Mouse (Mus musculus) midbrain, embryonic 16.5 days (tissue): ENCODE measurements at regions not wholly inside any gene's neighbourhood (a gene's known extent, or its start where the extent isn't known, plus 50 kb on each side); places are given as distances from the start of the nearest gene placed in this dataset.

Source experiments
- ATAC-seq: fragments of 200-750 bp; cut with Nextera tagmentation; 2 replicates; pipeline ENCODE4 v1.8.0; 2017; ENCODE audit warnings: moderate TSS enrichment
- H3K27ac ChIP-seq: fragments of 300-500 bp; sonication (generic); 2 replicates; pipeline ENCODE4 v1.5.1; 2014; ENCODE audit warnings: mild to moderate bottlenecking, low read length, mixed read lengths
- H3K27me3 ChIP-seq: fragments of 300-500 bp; sonication (generic); 2 replicates; pipeline ENCODE4 v1.6.1; 2014; ENCODE audit warnings: low read depth, low read length, mixed read lengths; ENCODE audit not compliant: control insufficient read depth, insufficient read depth
- H3K36me3 ChIP-seq: fragments of 300-500 bp; sonication (generic); 2 replicates; pipeline ENCODE4 v1.6.1; 2014; ENCODE audit warnings: mild to moderate bottlenecking, low read length, moderate library complexity, mixed read lengths; ENCODE audit not compliant: control insufficient read depth, insufficient read depth
- H3K4me1 ChIP-seq: fragments of 300-500 bp; sonication (generic); 2 replicates; pipeline ENCODE4 v1.6.1; 2014; ENCODE audit warnings: mild to moderate bottlenecking, low read length, mixed read lengths; ENCODE audit not compliant: control insufficient read depth, insufficient read depth
- H3K4me2 ChIP-seq: fragments of 300-500 bp; sonication (generic); 2 replicates; pipeline ENCODE4 v1.6.1; 2014; ENCODE audit warnings: mild to moderate bottlenecking, low read length, mixed read lengths
- H3K4me3 ChIP-seq: fragments of 300-500 bp; sonication (generic); 2 replicates; pipeline ENCODE4 v1.5.1; 2014; ENCODE audit warnings: low read depth, mild to moderate bottlenecking, low read length, moderate library complexity, mixed read lengths
- H3K9ac ChIP-seq: fragments of 300-500 bp; sonication (generic); 2 replicates; pipeline ENCODE4 v1.6.1; 2014; ENCODE audit warnings: low read depth, low read length, mixed read lengths
- H3K9me3 ChIP-seq: fragments of 300-500 bp; sonication (generic); replicated peaks from 2 replicates; pipeline ENCODE4 v1.6.1; 2014; ENCODE audit warnings: mild to moderate bottlenecking, low read length, mixed read lengths; ENCODE audit not compliant: control insufficient read depth, poor library complexity, severe bottlenecking
- WGBS: fragments of 180-500 bp; shearing (Covaris S2); extraction: QIAGEN DNeasy Blood & Tissue Kit; methylation state at CpG from one replicate; pipeline ENCODE4 v1.1.7; 2014; 5-methylcytosine and 5-hydroxymethylcytosine counted together

DNA sequence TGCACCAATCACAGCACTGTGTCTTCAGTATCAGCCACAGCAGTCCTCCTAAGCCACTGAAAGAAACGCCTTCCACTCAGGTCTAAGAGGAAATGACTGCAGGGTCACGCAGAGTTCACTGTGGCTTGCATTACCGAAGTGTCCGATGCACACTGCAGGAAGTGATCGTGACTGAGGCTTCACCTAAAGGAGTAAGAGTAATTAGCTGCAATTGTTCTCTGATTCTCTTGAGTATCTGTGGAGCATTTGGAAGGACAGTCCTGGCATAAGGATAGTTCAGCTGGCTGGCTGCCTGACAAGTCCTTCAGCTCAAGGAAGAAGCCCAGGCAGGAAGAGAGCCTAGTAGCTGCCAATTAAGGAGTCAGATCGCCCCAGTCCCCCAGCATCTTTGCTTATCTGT lies 252.2 kb upstream of the Rpl38 start:
- no peak for ATAC-seq
- Histone ChIP-seq H3K9me3 (no peaks in the 10 kb centered on the region), H3K9ac (no peak overlapping the region), H3K4me2 (no peak overlapping the region), H3K4me3 (no peak overlapping the region), H3K27me3 (no peaks in the 10 kb centered on the region), H3K27ac (no peak overlapping the region), H3K36me3 (no peaks in the 10 kb centered on the region), H3K4me1 (no peaks in the 10 kb centered on the region)
- 76% methylated on average over 6 of the region's 6 CpGs for WGBS

DNA sequence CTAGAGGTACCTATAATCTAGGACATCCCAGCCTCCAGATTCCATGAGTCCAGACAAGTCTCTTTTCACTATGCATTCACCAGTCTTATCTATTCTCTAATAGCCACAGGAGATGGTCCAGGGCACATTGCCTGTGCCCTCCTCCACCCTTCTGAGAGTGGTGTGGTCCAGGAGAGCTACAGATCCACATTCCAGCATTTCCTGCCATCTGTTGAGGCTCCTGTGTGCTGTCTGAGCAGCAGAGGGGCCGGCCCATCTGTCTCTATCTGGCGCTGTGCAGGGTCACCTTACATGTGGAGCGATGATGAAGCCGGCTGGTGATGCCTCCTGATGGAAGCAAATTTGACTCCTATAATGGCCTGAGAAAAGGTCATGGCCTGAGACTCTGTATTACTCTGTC lies 263.9 kb upstream of the Rpl38 start:
- Histone ChIP-seq H3K27ac (no peak overlapping the region), H3K4me3 (no peak overlapping the region), H3K9ac (no peak overlapping the region), H3K4me2 (no peak overlapping the region), H3K4me1 (peaks cover 11% of the 10 kb centered on the region), H3K27me3 (no peaks in the 10 kb centered on the region), H3K36me3 (no peaks in the 10 kb centered on the region), H3K9me3 (0 out of 2 replicates have a peak, but pooled peaks cover 2% of the 10 kb centered on the region)
- 73% methylated on average over 4 of the region's 4 CpGs for WGBS
- no peak for ATAC-seq

DNA sequence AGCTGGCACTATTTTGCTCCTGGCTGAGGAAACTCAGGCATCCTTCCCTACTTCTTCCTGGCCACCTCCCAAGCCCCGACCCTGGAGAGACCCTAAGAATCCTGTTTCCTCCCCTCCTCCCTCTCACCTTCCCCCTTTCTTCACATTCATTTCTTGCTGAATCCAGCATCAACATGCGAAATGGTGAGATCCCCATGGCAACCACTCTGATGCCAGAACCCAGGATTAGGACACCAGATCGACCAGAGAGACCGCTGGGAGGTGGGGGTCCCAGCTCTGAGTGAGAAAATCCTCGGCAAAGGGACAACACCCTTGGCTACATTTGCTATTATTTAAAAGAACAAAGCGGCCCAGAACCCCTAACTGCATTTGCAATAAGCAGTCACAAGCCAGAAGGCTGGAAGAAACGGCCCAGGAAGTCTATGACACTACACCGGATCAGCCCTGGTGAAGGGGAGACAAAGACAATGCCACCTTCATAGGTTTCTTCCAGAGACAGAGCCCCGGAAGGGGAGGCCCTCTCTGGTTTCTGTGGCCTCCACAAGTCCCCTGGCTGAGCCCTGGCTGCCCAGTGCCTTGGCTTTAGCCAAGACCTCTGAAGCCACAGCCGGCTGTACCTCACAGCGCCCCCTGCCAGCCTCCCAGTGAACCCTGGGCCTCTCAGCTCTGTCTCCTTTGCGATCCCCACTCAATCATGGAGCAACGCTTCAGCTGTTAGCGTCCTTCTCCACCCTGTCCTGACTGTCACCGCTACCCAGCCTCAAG lies 265.6 kb upstream of the Rpl38 start:
- H3K9ac ChIP-seq = no peak overlapping the region
- WGBS = 15% methylated on average over 15 of the region's 15 CpGs
- ATAC-seq = peak; percentile 75
- no peaks in the 10 kb centered on the region for H3K27me3 ChIP-seq
- H3K4me3 ChIP-seq = no peak overlapping the region
- H3K27ac ChIP-seq = peak overlapping the region; percentile 23; the same call in 1 of the 2 replicates
- no peaks in the 10 kb centered on the region for H3K36me3 ChIP-seq
- no peak overlapping the region for H3K4me2 ChIP-seq
- H3K9me3 ChIP-seq = no peaks in the 10 kb centered on the region
- H3K4me1 ChIP-seq = peaks cover 11% of the 10 kb centered on the region

GRCm38 (mm10) chr11:114400701-114401100 lies 267.6 kb upstream of the Rpl38 start:
- H3K4me2 ChIP-seq = no peak overlapping the region
- no peak overlapping the region for H3K27ac ChIP-seq
- ATAC-seq = no peak
- no peaks in the 10 kb centered on the region for H3K9me3 ChIP-seq
- H3K36me3 ChIP-seq = no peaks in the 10 kb centered on the region
- H3K27me3 ChIP-seq = no peaks in the 10 kb centered on the region
- H3K4me1 ChIP-seq = peaks cover 11% of the 10 kb centered on the region
- no peak overlapping the region for H3K9ac ChIP-seq
- no peak overlapping the region for H3K4me3 ChIP-seq
- WGBS = 73% methylated on average over 5 of the region's 5 CpGs

DNA sequence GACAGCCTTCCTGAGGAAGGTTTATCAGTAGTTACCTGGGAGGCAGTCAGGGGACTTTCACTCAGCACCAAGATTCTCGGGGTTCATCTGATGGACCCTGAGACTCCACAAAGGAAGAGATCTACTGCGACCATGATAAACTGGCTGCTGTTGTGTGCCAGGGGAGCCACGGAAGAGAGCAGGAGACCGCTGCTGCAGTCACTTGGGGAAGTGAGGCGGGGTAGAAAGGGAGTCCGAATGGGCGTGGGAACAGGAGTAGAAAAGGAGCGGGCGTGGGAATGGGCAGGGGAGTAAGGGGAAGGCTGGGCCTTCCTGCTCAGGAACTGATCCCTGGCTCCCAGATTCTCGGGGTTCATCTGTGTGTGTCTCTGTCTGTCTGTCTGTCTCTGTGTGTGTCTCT lies 276.2 kb upstream of the Rpl38 start:
- no peaks in the 10 kb centered on the region for H3K36me3 ChIP-seq
- H3K4me1 ChIP-seq = no peaks in the 10 kb centered on the region
- ATAC-seq = no peak
- H3K4me2 ChIP-seq = no peak overlapping the region
- no peaks in the 10 kb centered on the region for H3K27me3 ChIP-seq
- H3K27ac ChIP-seq = no peak overlapping the region
- H3K9ac ChIP-seq = no peak overlapping the region
- WGBS = 71% methylated on average over 10 of the region's 10 CpGs
- no peak overlapping the region for H3K4me3 ChIP-seq
- no peaks in the 10 kb centered on the region for H3K9me3 ChIP-seq

- ATAC-seq = no peak
- no peak overlapping the region for H3K4me3 ChIP-seq
- H3K4me2 ChIP-seq = no peak overlapping the region
- no peaks in the 10 kb centered on the region for H3K4me1 ChIP-seq
- WGBS = 74% methylated on average over 6 of the region's 6 CpGs
- H3K36me3 ChIP-seq = no peaks in the 10 kb centered on the region
- H3K9ac ChIP-seq = no peak overlapping the region
- no peaks in the 10 kb centered on the region for H3K27me3 ChIP-seq
- H3K27ac ChIP-seq = no peak overlapping the region
- H3K9me3 ChIP-seq = no peaks in the 10 kb centered on the region
These were observed 276.8 kb upstream of the Rpl38 start for GRCm38 (mm10) chr11:114391553-114391952.

GRCm38 (mm10) chr11:114387091-114387490 lies 281.2 kb upstream of the Rpl38 start:
- 95% methylated on average over 2 of the region's 2 CpGs for WGBS
- Histone ChIP-seq H3K27ac (no peak overlapping the region), H3K36me3 (no peaks in the 10 kb centered on the region), H3K9me3 (no peaks in the 10 kb centered on the region), H3K4me3 (no peak overlapping the region), H3K4me2 (no peak overlapping the region), H3K9ac (no peak overlapping the region), H3K27me3 (no peaks in the 10 kb centered on the region), H3K4me1 (no peaks in the 10 kb centered on the region)
- ATAC-seq = no peak

DNA sequence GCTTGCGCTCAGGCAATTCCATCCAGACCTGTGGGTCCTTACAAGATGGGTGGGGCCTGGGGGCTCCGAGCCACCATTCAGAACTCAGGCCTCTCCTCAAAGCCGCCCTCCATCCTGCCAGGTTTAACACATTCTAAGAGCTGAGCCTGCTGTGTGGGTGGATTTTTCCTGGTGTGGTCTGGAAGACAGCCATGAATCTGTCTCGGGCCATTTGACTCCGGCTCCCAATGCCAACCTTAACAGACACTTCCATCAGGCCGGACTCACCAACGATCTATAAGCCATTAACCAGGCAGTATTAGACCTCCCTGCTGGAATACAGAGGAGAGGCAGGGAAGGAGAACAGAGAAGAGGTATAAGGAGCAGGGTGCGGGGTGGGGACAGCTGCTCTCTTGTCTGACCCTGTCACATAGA lies 288.9 kb upstream of the Rpl38 start:
- Histone ChIP-seq H3K4me1 (peaks cover 2% of the 10 kb centered on the region; the same call in 1 of the 2 replicates), H3K4me2 (no peak overlapping the region), H3K36me3 (no peaks in the 10 kb centered on the region), H3K27me3 (no peaks in the 10 kb centered on the region), H3K9me3 (no peaks in the 10 kb centered on the region), H3K9ac (no peak overlapping the region), H3K27ac (no peak overlapping the region), H3K4me3 (no peak overlapping the region)
- 66% methylated on average over 8 of the region's 8 CpGs for WGBS
- ATAC-seq = no peak

GRCm38 (mm10) chr11:114375921-114376320 lies 292.4 kb upstream of the Rpl38 start:
- no peak for ATAC-seq
- Histone ChIP-seq H3K4me3 (no peak overlapping the region), H3K4me1 (peaks cover 7% of the 10 kb centered on the region; the same call in 1 of the 2 replicates), H3K27ac (no peak overlapping the region), H3K9me3 (no peaks in the 10 kb centered on the region), H3K4me2 (no peak overlapping the region), H3K36me3 (no peaks in the 10 kb centered on the region), H3K27me3 (no peaks in the 10 kb centered on the region), H3K9ac (no peak overlapping the region)
- WGBS = 62% methylated on average over 14 of the region's 14 CpGs
